Mouse (Mus musculus): ENCODE results near the gene Zfp775. TPM values are rescaled to one million over a fixed set of nuclear protein-coding genes. Genes with fewer than 3 reads are reported as not detected.
A peak's percentile ranks its signal among the peaks of the same experiment; 100 is the strongest.
"Not testable (repeated sequence)": the region's sequence is repeated elsewhere in the genome, so short reads cannot be mapped to it uniquely, and the experiment has no call there.

Gene Zfp775
- total RNA-seq, 2 experiments from 2014 or later, result 7.9 to 10.4 TPM

DNA sequence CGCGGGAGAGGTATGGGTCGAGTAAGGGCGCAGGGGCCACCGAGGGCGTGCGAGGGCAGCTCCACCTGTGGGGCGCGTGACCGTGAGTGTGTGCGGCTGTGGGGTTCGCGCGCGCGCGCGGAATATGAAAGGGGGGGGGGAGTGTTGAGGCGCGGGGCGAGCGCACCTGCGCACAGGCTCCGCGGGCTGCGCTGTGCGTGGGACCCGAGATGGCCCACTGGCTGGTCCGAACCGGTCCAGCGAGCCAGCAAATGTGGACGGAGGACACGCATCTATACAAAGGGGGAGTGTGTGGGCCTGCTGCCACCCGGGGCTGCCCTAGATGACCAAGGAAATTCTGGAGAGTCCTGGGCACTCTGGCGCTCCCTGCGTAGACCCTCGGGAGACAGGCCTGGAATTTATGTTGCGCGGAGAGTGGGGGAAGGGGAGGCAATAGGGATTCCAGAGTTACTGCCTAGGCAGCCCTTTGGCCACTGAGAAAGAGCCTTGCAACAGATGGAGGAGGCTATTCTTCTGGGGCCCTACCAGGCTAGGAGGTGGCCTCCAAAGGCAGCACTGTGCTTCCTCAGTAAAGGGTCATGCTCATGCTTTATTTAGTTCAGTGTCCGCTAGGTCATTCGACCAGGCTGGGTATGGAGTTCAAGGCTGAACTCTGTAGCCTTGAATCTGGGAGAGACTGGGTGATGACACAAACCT is 7.7 kb upstream of the Zfp775 start:
- TF ChIP-seq CTCF (conservative IDR thresholded peaks at IDR 0.05), result no peak
- Histone ChIP-seq H3K4me3 (peak overlapping the region; percentile 87), H3K27ac (peak overlapping the region; percentile 99)
- peak in 1 of 2 experiments; percentile 39 for DNase-seq (ENCODE audit: low spot score in 2 of 2)

DNA sequence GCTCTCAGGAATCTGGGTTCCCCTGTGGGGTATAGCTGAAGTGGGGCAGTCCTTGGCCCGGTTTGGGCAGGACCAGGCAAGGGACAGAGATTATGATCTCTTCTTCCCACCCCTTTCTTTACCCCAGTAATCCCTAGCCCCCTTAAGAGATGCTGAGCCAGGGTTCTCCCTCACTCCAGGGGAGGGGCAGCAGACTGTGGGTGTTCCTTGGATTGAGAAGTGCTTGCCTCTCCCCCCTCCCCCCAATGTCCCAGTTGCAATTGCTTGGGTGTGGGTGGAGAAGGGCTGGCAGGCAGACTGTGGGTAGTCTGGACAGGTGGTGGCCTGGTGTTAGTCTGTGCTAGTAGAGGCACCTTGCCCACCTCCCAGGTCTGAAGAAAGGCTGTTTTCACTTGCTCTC is 6.6 kb upstream of the Zfp775 start:
- H3K4me3 ChIP-seq, result peak overlapping the region; percentile 87
- peak overlapping the region; percentile 99 for H3K27ac ChIP-seq
- DNase-seq (ENCODE audit: low spot score in 2 of 2), result no peak
- no peak for TF ChIP-seq CTCF (conservative IDR thresholded peaks at IDR 0.05)

DNA sequence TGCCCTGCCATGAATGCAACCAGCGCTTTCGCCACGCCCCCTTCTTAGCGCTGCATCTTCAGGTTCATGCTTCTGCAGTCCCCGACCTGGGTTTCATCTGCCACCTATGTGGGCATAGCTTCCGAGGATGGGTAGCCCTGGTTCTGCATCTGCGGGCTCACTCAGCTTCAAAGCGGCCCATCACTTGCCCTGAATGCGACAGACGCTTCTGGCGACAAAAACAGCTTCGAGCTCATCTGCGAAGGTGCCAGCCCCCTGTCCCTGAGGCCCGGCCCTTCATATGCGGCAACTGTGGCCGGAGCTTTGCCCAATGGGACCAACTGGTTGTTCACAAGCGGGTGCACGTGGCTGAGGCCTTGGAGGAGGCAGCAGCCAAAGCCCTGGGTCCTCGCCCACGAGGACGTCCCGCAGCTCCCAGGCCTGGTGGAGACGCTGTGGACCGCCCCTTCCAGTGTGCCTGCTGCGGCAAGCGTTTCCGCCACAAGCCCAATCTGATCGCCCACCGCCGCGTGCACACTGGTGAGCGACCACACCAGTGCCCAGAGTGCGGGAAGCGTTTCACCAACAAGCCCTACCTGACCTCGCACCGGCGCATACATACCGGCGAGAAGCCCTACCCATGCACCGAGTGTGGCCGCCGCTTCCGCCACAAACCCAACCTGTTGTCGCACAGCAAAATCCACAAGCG is 5.2 kb upstream of the Zfp775 start:
- H3K27ac ChIP-seq, result no peak overlapping the region
- H3K4me3 ChIP-seq, result no peak overlapping the region
- no peak for DNase-seq (ENCODE audit: low spot score in 2 of 2)
- TF ChIP-seq CTCF (conservative IDR thresholded peaks at IDR 0.05), result no peak

DNA sequence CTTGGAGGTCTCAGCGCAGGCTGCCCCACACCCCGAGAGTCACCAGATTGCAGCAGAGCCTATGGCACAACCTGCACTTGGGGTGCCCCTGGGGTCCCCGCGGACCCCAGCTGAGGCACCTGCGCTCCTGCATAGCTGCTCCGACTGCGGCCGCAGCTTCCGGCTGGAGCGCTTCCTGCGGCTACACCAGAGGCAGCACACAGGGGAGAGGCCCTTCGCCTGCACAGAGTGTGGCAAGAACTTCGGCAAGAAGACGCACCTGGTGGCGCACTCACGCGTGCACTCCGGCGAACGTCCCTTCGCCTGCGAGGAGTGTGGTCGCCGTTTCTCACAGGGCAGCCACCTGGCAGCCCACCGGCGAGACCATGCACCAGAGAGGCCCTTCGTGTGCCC is 4.6 kb upstream of the Zfp775 start:
- no peak overlapping the region for H3K4me3 ChIP-seq
- DNase-seq (ENCODE audit: low spot score in 2 of 2), result no peak
- H3K27ac ChIP-seq, result no peak overlapping the region
- no peak for TF ChIP-seq CTCF (conservative IDR thresholded peaks at IDR 0.05)

DNA sequence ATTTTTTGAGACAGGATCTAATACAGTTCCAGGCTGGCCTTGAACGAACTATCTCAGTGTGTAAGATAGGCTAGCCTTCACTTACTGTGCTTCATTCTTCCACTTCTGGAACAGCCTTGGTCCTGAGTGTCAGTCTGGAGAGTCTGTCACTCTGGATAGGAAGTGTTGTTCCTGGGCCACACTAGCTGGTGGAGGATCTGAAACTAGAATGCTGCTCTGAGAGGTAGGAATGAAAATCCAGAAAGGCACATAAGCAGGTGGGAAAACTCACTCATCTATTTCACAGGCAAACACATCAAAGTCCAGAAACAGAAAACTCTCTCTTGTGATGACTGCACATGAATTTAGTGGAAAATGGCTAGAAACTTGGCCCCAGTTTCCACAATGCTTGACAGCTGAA is 1.3 kb upstream of the Zfp775 start:
- Histone ChIP-seq H3K4me3 (no peak overlapping the region), H3K27ac (peak overlapping the region; percentile 97)
- TF ChIP-seq CTCF (conservative IDR thresholded peaks at IDR 0.05), result no peak
- DNase-seq (ENCODE audit: low spot score in 2 of 2), result no peak

DNA sequence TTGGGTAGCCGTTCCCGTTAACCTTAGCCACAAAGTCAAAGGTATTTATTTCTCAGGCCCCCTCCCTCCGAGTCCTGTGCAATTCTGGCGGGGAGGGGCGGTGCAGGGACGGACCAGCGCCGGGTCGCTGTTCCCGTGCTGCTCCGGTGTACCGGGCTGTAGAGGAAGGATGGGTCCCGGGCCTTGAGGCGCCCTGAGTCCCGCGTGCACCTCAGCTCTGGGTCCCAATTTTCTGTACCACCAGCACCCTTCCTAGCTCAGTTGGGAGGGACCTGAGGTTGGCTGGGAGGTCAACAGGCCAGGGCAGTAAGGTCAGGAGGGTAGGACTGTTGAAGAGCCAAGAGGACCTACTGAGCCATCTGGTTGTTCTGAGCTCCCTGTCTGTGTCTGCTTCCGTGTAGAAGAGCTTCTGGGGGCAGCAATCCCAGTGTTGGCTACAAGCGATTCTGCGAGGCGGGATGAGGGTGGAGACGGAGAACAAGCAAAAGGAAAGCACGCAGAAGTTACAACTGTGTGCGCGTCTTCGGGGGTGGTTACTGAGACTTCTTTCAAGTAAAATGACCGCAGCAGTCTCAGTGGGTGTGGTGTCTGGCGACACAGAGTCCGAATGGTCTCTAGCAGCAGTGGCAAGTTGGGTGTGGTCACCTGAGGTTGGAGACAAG is 348 bp downstream of the Zfp775 start:
- TF ChIP-seq CTCF (conservative IDR thresholded peaks at IDR 0.05), result no peak
- peak; percentile 27 to 54 for DNase-seq (ENCODE audit: low spot score in 2 of 2)
- H3K4me3 ChIP-seq, result peak overlapping the region; percentile 89
- peak overlapping the region; percentile 97 for H3K27ac ChIP-seq

DNA sequence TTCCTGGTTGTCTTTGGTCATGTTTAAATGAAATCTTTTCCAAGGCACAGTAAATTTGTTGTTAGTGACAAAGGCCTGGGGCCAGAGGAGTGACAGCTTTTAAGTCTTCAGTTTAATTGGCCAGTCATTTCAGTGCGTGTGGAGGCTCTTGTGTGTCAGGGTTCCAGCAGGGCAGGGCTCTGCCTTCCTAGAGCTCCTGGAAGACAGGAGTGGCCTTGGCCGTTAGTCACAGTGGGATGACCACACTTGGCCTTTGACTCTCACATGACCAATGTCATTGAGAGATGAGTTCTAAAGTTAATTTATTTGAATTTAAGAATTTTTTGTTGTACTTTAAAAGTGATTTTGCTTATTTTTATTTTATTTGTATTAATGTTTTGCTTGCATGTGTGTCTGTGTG is 6.3 kb downstream of the Zfp775 start:
- no peak for DNase-seq (ENCODE audit: low spot score in 2 of 2)
- no peak for TF ChIP-seq CTCF (conservative IDR thresholded peaks at IDR 0.05)
- H3K4me3 ChIP-seq, result no peak overlapping the region

DNA sequence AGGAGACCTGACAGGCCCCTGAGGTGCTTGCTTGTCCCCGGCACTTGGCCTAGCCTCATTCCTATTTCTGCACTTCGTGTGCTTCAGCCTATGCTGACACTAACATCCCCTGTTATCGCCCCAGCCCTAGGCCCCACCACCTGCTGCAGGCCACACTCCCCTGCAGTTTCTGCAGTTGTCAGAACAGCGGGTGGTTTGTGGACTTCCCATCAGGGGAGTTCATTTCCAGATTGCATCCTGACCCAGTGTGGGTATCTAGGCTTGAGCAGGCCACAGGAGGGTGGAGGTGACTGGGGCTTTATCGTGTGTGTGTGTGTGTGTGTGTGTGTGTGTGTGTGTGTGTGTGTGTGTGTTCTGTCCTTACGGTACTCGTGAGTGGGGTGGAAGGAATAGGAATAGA is 7.6 kb downstream of the Zfp775 start:
- TF ChIP-seq CTCF (conservative IDR thresholded peaks at IDR 0.05), result no peak
- H3K4me3 ChIP-seq, result no peak overlapping the region
- no peak for DNase-seq (ENCODE audit: low spot score in 2 of 2)
- no peak overlapping the region for H3K27ac ChIP-seq

More for the DNA sequence above, 6.3 kb downstream of the Zfp775 start:
- no peak overlapping the region for H3K27ac ChIP-seq

DNA sequence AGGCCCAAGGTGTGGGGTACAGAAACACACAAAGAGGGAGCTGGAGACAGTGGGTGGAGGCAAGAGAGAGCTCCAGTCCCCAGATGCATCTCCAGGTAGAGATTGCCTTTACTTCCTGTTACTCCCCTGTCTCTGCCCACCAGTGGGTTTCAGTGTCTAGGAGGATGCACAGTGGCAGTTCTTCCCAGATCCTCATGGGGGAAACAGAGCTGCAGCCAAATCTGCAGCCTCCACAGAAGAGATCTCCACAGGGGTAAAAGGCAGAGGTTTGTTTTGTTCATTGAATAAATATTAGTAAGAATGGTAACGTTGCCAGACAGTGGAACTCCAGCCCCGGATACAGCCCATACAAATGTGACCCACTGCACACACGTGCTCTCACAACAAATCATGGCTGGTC is 8.8 kb downstream of the Zfp775 start:
- no peak for DNase-seq (ENCODE audit: low spot score in 2 of 2)
- TF ChIP-seq CTCF (conservative IDR thresholded peaks at IDR 0.05), result peak; percentile 57
- no peak overlapping the region for H3K4me3 ChIP-seq

DNA sequence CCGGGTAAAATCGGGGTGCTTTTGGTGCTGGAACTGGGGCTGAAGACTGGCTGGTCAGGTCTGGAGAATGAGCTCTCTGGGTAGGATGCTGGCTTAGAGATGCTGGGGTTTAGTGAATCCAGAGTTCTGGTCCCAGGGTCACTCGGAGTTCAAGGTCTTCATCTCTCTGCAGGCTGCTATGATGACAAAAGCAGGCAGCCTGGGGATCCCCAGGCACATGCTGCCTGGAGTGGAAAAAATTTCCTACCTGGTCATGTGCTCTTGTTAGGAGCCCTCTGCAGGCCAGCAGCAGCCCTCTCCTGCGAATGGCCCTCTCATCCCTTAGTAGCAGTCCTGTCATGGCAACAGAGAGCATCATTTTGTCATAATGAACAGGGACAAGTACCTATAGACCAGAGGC is 11.6 kb downstream of the Zfp775 start:
- TF ChIP-seq CTCF (conservative IDR thresholded peaks at IDR 0.05), result no peak
- no peak for DNase-seq (ENCODE audit: low spot score in 2 of 2)
- Histone ChIP-seq H3K4me3 (no peak overlapping the region), H3K27ac (no peak overlapping the region)

More for the DNA sequence above, 8.8 kb downstream of the Zfp775 start:
- H3K27ac ChIP-seq, result no peak overlapping the region

DNA sequence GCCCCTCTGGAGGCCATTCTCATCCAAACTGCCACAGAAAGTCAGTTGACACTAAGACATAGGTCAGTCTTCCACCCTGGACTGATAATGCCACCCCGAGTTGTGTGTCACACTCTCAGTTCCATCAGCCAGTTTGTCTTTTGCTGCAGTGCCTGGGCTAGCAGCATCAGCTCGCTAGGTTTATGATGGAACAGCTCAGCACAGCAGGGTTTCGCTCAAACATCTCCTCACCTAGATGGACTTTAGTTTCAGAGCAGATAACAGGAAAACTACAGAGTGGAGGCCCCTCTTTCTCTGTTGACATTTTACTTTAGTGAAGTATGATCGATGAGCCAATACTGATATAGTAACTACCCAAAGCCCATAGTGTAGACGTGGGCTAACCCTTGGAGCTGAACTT is 12.9 kb downstream of the Zfp775 start:
- DNase-seq (ENCODE audit: low spot score in 2 of 2), result no peak
- TF ChIP-seq CTCF (conservative IDR thresholded peaks at IDR 0.05), result no peak
- Histone ChIP-seq H3K4me3 (no peak overlapping the region), H3K27ac (no peak overlapping the region)

DNA sequence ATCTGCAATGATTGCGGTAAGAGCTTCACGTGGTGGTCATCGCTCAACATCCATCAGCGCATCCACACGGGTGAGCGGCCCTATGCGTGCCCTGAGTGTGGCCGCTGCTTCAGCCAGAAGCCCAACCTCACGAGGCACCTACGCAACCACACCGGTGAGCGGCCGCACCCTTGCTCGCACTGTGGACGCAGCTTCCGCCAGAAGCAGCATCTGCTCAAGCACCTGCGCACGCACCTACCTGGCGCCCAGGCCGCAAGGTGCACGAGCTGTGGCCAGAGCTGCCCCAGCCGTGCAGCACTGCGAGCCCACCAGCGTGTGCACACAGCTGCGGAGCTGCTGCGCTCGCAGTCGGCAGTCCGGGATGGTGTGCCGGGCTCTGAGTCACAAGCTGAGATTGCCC is 18.2 kb downstream of the Zfp775 start:
- no peak for DNase-seq (ENCODE audit: low spot score in 2 of 2)
- Histone ChIP-seq H3K4me3 (no peak overlapping the region), H3K27ac (no peak overlapping the region)
- TF ChIP-seq CTCF (conservative IDR thresholded peaks at IDR 0.05), result no peak

DNA sequence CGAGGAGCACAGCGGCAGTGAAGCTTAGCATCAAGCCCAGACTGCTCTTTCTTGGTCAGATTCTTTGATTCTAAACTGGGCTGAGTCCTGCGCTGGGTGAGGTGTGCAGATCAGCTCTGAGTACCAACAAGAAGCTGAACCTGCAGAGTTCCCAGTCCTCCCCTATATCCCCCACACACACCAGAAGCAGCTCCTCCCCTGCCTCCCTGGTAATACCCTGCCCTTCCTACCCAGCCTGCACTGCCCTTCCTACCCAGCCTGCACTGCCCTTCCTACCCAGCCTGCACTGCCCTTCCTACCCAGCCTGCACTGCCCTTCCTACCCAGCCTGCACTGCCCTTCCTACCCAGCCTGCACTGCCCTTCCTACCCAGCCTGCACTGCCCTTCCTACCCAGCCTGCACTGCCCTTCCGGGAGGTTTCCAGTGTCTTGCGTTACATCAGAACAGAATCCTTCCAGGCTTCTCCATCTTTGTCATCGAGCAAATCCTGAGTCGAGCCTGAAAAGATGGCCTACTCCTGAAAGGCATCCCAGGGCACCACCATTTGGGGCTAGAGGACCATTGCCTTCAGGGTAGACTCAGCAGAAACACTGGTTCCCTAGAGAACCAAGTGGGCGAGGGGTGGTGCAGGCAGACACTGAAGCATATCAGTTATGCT is 20.5 kb downstream of the Zfp775 start:
- H3K27ac ChIP-seq; DNase-seq (ENCODE audit: low spot score in 2 of 2); H3K4me3 ChIP-seq: not testable (repeated sequence)

Data from layer of hippocampus, adult 2 months (tissue).